Mouse (Mus musculus): Measurements from ENCODE around the gene Arsb.

- TF ChIP-seq CTCF (IDR thresholded peaks at IDR 0.05; ENCODE audit: borderline replicate concordance, insufficient read depth, low read length) = no peak
- TF ChIP-seq POLR2A (IDR thresholded peaks at IDR 0.05; ENCODE audit: low read depth, low read length) = no peak; the same call in 1 of the 2 replicates
Observed at GRCm38 (mm10) chr13:93772279-93772636, 828 bp downstream of the Arsb start.
